Mouse (Mus musculus): ENCODE measurements at regions not wholly inside any gene's neighbourhood (a gene's known extent, or its start where the extent isn't known, plus 50 kb on each side); places are given as distances from the start of the nearest gene placed in this dataset.

DNA sequence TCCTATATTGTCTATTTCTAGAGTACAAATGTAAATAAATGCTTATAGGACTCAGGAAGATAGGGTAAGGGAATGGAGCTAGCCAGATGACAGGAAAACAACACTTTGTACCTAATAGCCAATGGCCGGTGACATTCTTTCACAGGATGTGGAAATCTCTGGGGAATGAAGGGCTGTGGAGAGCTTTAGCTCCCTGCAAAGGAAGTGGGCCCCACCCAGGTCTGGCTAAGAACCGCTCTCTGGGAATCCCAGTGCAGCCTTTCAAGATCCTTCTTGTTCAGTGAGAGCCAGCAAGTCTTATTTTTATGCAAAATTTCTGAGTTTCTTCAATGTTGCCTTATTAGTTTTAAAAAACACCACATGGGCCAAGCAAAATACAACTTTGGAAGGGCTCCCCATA lies 54.7 kb upstream of the Pappa2 start:
- DNase-seq (ENCODE audit: low spot score in 2 of 2): no peak

DNA sequence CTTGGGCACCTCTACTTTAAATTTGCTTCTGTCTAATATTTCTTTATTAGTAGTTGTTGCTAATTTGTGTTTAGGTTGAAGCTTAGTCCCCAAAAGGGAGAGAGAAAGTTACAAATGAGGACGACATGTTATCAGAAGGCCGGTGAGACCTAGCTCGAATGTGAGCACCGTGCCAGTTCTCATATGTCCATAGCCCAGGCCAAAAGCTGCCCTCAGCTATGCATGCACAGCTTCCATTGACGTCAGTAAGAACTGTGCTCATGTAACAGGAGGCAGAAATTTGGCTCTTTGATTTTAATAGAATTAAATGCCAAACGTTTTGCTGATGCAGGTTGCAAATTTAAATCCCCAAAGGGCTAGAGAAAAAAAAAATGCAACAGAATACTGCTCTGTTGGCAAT lies 56.1 kb upstream of the Pappa2 start:
- no peak for DNase-seq (ENCODE audit: low spot score in 2 of 2)

DNA sequence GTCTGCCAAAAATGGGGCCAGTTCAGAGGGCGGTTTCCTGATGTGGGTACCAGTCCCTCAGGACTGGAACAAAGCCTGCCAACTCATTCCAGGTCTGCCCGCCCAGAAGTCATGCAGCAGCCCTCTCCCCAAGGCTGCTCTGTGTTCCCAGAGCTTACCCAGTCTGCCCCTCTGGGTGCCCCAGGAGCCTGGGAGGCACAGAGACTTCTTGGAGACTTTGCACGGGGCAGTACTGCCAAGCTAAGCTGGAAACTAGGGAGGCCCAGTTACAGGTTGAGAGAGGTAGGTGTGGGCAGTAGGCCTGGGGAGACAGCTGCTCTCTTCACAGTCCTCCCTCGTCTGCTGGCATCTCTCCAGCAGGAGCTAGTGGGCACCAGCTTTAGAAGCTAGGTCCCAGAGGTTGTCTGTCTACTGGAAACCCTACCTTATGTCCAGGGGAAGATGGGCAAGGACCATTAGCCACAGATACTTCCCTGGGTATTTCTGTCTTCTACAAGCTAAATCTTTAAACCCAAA lies 65.6 kb upstream of the Pappa2 start:
- no peak for DNase-seq (ENCODE audit: low spot score in 2 of 2)

DNA sequence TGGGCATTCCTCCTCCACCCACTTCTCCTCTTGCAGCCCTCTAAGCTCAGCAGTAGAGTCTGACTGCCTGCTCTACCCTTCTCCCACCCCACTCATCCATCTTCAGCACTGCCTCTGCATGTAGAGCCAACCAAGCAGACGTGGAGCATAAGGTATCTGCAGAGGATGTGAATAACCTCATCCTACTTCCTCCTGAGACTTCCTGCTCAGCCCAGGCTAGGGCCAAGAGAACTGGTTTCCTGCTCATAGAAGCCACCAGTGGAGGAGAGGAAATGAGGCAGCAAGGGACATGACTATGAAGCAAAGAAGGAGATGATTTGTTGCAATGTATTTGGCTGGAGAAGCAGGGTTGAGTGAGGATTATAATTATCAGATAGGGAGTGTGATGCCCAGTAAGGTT lies 84.7 kb upstream of the Pappa2 start:
- no peak for DNase-seq (ENCODE audit: low spot score in 2 of 2)

DNA sequence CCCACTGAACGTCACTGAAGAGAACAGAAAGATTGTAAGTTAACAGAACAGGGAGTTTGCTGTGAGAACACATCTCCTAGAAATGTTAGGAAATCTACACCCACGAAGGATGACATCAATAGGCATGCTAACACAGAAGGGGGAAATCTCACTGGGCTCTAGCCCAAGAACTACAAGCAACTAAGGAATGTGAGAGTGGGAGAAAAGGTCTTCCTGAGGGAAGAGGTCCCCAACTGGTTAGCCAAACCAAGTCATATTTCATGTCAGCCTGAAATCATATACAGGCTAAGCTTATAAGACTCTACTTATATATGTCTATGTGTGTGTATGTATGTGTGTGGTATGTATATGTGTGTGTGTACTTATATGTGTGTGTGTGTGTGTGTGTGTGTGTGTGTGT lies 118.9 kb upstream of the Pappa2 start:
- no peak for DNase-seq (ENCODE audit: low spot score in 2 of 2)

DNA sequence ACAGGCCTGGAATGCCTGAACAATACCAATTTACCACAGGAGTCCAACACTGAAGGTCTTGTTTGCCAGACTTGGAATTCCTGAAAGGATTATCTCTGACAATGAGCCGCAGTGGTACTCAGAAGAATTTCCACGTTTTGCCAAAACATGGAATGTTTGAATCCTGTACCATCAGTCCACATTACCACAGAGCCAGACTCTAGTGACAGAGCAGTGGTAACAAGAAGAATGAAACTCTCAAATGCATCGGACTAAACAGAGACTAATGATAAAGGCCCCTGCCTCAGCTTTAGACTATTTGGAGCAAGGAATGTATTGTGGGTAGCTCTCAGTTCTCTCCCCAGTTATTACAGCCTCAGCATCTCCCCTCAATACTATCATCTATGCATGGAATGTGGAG lies 109.9 kb upstream of the Cop1 start:
- DNase-seq (ENCODE audit: low spot score in 2 of 2): no peak

DNA sequence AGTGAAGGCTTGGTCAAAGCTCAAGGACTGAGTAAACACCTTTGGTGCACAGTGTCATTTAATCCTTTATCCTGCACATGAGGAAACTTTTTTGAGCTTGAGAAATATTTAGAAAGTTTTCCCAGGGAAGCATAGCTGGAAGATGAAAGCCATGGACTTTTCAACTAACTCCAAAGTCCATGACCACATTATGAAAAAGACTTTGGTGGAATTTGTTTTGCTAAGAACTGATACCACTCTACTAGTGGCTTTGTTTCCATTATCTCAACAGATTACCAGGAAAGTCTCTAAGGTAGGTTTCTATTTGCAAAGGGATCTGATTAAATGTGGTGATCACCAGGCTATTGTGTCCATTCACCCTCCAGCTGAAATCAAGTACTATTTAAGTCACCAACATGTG lies 107.2 kb upstream of the Cop1 start:
- DNase-seq (ENCODE audit: low spot score in 2 of 2): no peak

DNA sequence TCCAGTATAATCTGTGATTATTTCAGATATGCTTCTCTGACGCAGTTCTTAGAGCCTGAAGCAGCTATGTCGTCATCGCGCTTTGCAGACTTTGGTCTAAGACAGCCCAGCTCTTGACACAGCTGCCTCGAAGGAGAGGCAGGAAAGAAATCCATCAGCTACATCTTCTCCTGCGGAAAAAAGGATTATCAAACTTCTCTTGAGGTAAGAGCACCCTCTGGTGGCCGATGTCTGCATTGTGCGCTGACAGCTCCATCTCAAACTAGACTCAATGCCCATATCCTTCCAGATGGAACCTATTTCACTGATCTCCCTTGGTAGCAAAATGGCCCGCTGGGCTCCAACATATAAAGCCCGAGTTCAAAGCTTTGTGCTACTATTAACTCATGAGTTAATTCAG lies 96.8 kb upstream of the Cop1 start:
- DNase-seq (ENCODE audit: low spot score in 2 of 2): peak in 1 of 2 experiments; percentile 8

DNA sequence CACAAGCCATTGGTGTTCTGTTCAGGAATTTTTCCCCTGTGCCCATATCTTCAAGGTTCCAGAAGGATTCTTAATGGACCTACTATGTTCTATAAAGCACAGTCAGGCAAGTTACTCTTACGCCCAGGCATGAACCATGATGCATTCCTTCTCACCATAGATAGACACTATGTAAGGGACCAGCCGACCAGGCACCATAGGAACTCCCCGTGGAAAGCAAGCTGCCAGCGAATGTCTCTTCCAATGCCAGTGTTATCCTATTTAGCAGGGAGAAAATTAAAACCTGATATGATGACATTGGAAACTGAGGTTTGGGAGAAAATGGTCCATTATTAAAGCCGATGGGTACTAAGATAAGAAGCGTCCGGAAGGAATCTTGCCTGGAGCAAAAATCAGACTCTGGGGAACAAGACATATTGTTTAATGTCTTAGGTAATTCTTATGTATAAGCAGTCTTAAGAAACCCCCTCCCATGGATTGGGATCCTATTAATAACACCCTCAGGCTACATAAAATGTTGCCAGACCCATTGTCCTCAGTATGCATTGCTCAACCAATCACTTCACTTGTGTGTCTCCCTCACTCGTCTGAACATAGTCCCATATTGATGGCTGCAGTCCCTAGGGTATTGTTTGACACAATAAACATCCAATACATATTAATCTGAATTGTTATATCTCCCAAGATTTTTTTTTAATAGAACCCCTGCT lies 84.2 kb upstream of the Cop1 start:
- DNase-seq (ENCODE audit: low spot score in 2 of 2): no peak

DNA sequence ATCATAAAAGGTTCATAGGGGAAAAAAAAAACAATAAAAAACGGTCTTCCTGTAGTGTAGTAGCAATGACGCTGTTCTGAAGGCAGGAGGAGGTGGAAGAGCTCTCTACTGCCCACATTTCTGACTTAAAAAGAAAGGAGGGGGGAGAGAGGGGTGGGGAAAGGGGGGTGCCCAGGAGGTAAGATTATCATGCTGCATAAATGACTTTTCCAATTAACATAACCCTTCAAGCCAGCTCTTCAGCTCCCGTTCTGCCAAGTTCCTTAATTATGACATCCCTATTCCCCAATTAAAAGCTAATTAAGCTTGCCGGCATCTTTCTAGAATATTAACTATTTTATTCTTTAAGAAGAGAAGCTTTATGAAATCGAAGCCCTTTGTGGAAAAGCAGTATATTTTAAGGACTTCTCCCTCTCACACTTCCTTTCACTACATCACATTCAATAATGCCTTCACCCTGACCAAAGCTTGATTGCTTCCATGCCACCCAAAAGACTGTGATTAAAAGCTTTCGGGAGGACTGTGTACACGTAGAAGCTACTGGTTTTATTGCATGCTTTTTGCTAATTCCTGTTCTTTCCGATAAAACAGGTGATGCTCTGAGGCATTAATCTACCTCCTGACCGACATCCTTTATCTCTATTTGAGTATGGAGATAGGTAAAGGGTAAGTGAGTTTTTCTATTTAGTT lies 83.5 kb upstream of the Cop1 start:
- no peak for DNase-seq (ENCODE audit: low spot score in 2 of 2)

DNA sequence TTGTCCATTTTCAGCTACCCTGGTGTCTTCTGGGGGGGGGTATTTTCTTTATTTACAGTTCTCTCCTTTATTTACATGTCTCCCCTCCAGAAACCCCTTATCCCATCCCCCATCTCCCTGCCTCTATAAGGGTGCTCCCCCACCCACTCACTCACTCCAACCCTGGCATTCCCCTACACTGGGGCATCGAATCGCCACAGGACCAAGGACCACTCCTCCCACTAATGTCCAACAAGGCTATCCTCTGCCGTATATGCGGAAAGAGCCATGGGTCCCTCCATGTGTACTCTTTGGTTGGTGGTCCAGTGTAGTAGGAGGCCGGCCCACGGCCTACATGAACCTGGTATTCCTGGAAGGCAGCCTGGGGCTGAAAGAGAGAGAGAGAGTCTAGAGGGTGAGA lies 82.9 kb upstream of the Cop1 start:
- no peak for DNase-seq (ENCODE audit: low spot score in 2 of 2)

DNA sequence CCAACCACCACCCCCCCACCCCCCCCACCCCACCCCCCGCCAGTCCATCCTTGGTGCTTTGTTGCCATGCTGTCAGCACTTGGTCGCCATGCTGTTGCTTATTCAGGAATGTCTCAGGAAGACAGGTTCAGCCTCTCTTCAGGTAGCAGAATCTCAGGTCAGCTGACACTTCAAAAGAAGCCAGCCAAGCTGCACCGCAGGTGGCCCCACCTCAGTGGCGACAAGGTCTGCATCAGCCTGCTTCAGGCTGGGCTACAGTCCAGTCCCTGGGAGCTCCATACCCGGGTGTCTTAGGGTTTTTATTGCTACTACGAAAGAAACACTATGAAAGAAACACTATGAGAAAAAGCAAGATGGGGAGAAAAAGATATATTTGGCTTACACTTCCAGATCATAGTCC lies 82.4 kb upstream of the Cop1 start:
- no peak for DNase-seq (ENCODE audit: low spot score in 2 of 2)

DNA sequence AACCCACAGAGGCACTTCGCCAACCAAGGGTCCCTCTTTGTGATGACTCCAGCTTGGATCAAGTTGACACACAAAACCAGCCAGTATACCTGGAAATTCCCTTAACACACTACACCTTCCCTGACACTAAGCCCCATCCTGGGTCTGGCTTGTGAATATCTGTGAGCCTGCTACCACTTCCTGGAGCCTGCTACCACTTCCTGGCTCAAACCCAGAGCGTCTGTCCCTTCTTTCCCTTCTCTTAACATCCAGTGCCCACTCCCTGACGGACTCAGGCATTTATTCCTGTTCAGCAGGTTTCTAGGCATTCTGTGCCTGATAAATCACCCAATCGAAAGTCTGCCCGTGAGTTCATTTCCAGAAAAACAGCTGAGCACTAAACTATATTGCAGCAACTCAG lies 81.8 kb upstream of the Cop1 start:
- DNase-seq (ENCODE audit: low spot score in 2 of 2): no peak

DNA sequence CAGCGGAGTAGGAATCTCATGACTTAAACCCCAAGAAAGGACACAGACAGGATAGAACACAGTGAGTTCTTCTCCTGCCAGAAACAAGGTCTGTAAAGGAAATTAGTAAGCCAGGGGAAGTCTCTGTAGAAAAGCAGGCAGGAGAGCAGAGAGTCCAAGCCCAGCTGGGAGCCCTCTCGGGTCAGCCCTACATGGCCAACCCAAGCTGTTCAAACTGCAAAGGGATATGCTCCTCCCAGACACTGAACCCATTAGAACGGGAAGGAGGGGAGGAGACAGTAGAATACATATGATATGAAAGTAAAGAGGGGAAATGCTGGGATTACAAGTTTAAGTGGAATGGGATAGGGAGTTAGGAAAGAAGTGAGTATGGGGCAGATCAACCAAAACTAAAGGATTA lies 75.7 kb upstream of the Cop1 start:
- DNase-seq (ENCODE audit: low spot score in 2 of 2): no peak

DNA sequence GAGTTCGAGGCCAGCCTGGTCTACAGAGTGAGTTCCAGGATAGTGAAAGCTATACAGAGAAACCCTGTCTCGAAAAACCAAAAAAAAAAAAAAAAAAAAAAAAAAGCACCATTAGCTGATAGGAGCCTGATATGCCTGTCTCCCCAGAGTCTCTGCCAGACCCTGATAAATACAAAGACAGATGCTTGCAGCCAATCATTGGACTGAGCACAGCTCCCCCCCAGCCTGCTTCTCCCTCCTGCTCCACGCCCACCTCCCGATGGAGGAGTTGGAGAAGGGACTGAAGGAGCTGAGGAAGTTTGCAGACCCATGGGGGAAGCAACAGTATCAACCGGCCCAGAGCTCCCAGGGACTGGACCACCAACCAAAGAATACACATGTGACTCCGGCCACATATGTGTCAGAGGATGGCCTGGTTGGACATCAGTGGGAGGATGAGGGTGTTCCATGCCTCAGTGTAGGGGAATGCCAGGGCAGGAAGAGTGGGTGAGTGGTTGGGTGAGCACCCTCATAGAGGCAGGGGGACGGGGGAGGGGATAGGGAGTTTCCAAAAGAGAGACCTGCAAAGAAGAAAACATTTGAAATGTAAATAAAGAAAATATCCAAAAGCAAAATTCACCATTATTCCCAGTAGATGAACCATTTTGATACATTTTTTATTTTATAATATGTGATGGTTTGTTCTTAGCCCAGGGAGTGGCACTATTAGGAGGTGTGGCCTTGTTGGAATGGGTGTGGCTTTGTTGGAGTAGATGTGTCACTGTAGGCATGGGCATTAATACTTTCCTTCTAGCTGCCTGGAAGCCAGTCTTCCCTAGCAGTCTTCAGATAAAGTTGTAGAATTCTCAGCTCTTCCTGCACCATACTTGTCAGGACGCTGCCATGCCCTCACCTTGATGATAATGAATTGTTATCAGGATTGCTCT lies 71.8 kb upstream of the Cop1 start:
- no peak for DNase-seq (ENCODE audit: low spot score in 2 of 2)

DNA sequence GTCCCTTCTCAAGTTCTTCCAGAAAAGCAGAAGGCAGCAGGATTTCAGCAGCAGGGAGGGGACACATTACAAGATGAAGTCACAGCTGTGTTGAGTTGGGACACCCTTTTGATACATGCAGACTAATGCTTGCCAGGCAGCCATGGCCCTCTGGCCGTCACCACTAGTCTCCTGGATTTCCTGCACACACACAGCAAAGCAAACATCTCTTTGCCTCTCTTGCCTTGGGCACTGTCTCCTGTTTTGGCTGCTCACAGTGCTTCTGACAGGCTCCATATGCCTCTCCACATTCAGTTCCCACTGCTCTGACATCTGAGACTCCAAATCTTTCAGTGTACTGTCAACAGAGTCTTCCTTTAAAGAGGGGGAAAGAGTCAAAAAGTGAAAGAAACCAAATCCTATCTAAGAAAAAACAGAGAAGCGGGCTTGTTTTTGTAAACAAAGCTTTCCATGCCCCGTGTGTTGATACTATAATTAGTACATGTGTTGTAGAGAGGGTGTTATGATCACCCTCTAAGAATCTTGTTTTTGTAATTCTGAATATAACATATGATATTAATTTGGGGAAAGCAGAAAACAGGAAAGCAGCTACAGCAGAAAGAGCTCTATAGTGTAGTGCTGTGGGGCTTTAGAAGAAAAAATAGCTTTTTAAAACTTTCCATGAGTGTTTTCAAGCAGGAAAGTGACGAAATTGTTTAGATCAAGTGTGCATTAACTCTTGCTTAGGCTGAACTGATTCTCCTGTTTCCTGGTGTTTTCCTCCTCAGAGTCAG lies 68.8 kb upstream of the Cop1 start:
- no peak for DNase-seq (ENCODE audit: low spot score in 2 of 2)

DNA sequence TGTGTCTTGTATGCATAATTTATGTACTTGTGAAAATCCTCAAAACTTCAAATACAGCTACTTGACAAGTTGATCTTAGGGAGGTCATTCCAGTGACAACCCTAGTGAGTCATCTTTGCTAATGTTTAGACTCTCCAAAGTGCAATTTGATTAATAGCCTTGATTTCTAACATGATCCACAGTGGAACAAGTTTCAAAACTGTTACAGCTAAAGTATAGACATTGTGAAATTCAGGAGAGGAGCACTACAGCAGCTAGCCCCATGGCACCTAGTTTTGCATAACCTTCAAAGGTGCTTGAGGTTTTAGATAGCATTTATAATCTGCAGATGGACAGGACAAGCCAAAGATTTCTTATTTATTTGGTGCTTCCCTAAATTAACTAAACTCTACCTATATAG lies 50.1 kb upstream of the Cop1 start:
- no peak for DNase-seq (ENCODE audit: low spot score in 2 of 2)

All from natural killer cell, adult 2 months (primary cell).